Mouse (Mus musculus) gastrocnemius, adult 18-20 months (tissue): Measurements from ENCODE around the gene Dnmt3a. TPM values are rescaled to one million over a fixed set of nuclear protein-coding genes. Genes with fewer than 3 reads are reported as not detected.

Source experiments
- DNase-seq: peaks from one replicate; pipeline ENCODE4 v3.0.0; 2021; ENCODE audit warnings: low spot score
- total RNA-seq, 2 experiments: library from RNA; stranded (reverse); gene quantifications; 2 replicates each; pipeline ENCODE4 v1.2.3; 2021

Dnmt3a gene
- total RNA-seq, 2 experiments from 2014 or later, result 54.6 to 62.0 TPM

DNA sequence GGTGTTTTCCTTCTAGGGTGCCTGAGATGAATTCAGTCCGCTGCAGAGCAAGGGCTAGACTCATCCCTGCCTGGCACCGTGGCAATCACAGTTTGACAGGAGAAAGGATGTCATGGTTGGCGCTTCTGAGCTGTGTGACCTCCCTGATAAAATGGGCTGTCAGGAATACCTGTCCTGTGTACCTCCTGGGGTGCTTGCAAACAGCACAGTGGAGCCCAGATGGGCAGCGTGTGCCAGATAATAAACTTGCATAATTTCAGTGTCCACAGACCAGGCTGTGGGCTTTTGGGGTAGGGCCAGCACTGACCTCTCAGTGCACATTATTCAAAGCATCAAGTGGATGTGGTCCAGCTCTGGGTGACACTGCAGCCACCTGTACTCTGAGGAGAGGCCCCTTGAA is 45.4 kb downstream of the Dnmt3a start:
- DNase-seq, result no peak

DNA sequence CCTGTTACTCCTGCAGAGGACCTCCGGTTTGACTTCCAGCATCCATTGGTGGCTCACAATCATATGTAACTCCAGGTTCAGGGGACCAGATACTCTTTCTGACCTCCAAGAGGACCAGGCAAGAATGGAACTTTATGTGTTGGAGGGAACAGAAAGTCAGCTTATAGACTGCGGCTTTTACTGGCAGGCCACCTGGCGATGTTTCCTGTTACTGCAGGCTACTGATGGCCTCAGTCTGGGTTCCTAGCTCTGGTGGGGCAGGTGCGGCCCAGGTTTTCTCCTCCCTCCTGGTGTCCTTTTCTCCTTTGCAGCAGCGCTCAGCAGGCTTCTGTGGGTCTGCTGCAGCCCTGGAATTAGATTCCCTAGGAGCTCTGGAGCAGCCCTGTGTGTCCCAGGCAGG is 46.7 kb downstream of the Dnmt3a start:
- no peak for DNase-seq

DNA sequence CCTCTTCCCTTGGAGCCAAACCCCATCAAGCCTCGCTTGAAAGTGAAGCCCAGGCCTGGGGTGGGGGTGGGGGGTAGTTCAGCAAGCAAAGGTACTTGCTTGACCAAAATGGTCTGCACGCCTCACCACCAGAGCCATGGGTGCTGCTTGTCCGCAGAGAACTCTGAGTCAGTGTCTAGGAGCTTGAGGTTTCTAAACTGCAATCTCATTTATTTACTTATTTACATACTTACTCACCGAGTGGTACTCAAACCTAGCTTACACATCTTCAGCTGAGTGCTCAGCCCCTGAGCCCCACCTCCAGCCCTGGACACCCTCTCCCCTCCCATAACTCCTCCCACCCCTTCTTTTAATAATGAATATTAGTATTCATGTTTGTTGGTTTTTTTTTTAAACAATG is 48.6 kb downstream of the Dnmt3a start:
- no peak for DNase-seq

DNA sequence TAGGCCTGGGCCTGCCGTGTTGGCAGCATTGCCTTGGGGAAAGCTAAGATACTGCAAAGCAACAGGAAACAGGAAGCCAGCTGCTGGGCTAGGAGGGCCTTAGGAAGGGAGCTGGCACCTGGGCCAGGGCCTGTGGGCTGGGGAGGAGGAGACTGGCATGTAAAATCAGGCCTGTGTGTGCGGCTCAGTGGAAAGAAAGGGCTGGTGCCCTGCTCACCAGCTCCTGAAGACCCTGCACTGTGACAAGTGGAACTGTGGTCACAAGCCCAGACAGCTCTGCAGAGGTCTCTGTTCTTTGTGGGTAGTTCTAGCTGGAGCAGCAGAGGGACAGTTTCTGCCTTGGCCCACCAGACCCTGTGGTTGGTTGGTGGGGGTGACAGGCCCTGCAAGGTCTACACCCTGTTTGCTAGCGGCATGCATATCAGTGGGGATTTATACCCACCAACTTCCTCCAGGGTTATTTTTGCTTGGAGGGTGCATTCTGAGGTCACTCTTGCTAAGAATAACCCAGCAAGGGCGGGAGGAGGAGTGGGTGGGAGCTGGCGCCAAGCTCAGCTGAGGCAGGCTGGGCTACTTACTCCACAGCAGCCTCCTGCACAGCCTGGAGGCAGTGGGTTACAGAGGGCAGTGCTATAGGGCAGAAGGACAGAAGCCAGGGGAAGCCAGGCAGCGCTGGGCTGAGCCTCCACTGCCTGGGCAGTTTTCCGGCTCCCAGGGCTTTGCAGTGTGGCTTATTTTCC is 50.1 kb downstream of the Dnmt3a start:
- DNase-seq, result peak; percentile 81

DNA sequence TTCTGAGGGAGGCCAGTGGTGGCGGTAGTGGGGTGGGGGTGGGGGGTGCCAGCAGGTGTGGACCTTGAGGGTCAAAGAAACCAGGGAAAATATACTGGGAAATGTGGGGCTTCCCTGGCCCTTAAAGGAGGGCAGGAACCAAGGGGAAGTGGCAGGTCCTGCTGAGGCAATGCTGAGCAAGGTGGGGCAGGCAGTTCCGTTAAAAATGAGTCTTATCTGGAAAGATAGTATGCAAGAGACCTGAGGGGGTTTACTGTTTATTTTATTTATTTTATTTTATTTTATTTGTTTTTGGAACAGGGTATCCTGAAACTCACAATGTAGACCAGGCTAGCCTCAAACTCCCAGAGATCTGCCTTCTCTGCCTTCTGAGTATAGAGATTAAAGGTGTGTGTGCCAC is 50.9 kb downstream of the Dnmt3a start:
- DNase-seq, result no peak

DNA sequence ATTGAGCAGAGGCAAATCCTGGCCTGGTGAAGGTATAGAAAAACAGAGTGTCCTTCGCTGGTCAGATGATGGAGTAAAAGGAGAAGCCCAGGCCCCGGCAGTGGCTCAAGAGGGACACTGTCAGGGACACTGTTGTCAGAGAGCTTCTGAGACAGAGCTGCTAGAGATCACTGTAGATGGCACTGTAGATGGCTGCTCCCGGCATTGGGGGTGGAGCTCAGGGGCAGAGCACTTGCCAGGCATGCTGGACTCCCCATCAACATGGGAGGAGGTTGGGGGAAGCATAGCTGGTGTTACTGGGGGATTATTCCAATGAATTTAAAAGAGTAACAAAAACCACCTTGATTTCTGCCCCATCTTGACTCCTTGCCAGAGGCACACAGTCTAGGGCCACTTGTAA is 51.4 kb downstream of the Dnmt3a start:
- DNase-seq, result no peak

DNA sequence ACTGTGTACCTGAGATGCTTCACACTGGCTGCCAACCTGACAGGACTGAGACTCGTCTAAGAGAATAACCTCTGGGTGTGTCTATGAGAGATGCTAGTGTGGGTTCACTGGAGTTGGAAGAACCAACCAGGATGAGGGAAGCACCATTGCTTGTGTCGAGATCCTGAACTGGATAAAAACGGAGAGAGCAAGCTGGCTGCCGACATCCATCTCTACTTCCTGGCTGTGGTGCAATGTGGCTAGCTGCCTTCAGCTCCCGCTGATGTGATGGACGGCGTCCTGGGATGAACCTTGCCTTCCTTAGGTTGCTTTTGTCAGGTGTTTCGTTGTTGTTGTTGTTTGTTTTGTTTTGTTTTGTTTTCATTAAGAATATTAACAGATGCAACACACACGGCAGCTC is 52.0 kb downstream of the Dnmt3a start:
- no peak for DNase-seq

DNA sequence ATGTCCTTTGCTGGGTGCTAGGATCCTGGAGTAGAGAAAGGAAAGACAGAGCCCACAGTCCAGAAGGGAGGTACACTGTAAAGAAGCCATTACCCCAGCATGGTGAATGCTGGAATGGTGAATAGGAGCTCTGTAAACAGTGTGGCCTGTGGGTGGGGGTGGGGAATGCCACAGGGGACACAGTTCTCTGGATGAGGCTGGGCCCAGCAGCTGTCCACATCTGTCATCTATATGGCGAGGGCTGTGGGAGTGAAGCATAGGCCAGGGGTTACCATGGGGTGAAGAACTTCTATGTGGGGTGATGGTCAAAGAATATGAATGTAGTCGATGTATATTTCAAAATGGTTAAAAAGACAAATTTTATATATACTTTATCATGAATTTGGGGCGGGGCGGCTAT is 52.9 kb downstream of the Dnmt3a start:
- no peak for DNase-seq

DNA sequence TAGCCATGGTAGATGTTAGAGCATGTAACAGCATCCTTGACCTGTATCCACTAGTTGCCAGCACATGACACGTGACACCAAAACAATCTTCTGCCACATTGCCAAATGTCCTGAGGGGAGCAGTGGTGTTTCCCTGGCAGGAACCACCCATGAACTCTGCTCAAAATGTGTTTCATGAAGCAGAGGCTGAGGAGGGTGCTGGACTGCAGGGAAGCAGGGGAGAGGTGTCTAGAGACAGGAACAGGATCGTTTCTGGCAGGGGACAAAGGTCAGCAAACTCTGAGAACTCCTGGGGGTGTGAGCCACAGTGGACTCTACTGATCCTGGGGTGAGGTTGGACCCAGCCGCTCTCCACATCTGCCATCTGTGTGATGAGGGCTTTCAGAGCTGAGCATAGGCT is 53.7 kb downstream of the Dnmt3a start:
- no peak for DNase-seq

DNA sequence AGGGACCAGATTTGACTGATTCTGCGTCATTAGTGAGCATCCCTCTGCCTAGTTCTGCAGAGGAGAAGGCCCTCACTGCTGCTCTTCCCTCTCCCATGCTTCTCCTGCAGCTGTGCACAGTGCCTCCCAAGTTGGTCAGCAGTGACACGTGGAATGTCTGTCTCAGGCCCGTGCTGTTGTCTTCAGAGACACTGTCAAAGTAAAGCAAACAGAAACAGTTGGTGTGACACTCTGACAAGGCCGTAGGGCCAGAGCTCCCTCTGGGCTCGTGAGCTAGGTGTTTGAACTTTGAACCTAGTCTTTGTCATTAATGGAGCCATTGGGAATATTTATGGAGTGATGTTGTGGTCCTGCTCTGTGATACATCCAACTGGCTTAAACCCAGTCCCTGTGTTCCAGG is 54.2 kb downstream of the Dnmt3a start:
- no peak for DNase-seq

DNA sequence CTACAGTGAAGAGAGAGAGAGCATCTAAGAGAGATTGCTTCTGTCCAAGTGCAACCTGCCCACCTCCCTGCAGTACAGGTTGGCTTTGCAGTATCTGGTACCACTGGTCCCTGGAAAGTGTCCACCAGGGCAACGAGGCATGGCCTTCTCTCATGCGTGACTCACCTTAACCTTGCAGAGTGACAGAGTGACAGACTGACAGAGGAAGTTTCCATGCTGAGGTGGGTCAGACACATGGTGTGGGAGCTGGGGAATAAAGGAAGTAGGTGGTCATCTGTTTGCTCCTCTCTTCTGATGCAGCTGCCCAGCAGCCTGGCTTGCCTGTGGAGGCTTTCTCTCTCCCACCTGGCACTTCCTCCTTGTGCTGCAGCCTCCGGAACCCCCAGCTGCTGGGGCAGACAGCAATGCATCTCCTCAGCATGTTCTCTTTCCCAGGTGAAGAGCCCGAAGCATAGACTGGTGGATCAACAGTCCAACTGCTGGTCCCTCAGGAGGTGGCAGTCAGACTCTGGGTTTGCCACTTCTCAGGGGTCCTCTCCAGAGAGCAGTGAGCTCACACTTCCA is 55.9 kb downstream of the Dnmt3a start:
- DNase-seq, result no peak

DNA sequence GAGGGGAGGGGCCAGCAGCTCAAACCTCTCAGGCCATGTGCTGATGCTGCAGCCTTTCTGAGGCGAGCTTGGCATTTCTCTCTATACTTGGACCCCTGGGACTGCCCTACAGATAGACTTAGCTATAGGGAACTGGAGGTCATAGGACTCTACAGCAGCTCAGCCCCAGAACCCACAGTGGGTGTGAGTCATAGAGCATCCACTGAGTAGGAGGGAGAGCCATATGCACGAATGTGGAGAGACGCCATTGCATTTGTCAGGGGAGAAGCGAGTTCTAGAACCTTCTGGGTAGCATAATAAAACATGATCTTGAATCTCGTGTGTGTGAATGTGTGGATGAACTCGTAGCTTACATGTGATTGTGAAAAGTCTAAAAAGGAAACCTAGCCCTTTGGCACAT is 56.4 kb downstream of the Dnmt3a start:
- DNase-seq, result no peak

DNA sequence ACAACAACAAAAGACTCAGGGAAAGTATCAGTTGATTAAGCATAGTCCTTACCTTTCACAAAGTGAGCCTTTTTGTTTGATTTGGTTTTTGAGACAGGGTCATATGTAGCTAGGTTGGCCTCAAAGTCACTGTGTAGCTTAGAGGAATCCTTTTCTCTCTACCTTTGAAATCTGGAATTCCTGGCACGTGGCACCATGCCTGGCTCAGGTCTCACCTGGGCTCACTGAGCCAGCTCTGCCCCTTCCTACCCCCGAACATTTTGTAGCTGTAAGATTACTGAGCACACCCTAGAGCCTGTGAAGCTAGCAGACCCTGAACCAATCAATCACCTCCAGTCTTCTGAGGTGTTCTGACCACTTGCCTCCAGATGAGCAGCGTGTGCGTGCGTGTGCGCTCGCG is 58.4 kb downstream of the Dnmt3a start:
- DNase-seq, result no peak

DNA sequence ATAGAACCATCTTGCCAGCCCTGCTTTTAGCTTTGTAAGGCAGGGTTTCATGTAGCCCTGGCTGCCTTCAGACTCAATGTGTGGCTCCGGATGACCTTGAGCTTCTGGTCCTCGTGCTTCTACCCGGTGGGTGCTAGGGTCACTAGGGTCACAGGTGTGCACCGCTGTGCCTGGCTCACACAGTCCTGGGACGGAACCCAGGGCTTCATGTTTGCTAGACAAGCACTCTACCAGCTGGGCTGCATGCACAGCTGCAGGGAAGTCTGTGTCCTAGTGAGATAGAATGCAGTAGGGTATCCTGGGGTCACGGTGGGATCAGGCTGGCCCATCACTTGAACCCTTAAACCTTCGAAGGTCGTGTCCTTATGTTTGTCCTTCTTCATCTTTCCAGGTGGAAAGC is 59.8 kb downstream of the Dnmt3a start:
- DNase-seq, result no peak

DNA sequence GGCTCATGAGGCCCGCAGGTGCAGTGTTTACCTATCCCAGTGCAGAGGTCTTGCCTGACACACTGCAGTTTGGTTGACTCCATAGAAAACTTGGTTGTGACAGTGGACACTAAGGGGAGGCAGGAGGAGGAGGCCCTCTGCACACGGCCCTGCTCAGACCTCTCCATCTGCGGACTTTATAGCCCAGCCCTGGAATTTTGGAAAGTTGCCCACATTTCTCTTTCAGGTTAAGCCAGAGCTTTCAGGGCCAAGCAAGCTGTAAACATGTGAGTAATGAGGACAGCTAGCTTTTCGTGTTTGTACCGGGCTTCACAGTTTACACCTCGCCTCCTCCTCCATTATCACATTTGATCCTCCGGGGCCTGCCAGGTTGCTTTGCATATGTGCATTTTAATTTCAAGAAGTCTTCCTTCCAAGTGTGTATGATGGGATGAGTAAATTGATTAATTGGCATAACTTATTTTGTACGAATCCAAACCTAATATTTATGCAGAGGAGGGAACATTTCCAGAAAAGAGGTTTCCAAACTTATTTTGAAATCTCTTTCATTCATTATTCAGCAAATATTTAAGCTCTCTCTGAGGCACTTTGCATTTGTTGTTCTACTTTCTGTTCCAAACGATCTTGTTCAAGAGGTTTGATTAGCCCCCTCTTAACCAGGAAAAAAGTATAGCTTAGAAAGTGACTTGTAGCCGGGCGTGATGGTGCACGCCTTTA is 61.0 kb downstream of the Dnmt3a start:
- DNase-seq, result peak; percentile 59

DNA sequence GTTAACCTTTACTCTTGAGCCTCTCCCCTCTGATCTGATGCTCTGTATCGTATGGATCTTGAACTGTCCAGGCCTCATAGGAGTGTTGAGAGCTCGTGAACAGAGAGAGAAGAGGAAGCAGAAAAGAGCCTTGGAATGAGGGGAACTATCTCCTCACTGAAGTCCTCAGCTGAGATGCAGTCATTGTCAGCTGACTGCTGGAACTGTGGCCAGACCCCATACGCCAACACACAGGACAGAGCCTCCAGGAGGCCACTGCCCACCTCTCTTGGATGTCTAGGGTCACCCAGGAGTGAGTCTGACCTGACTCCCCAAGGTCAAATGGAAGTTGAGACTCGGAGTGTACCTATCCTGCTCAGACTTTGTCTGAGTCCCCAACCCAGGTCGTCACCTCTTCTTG is 62.3 kb downstream of the Dnmt3a start:
- DNase-seq, result no peak

DNA sequence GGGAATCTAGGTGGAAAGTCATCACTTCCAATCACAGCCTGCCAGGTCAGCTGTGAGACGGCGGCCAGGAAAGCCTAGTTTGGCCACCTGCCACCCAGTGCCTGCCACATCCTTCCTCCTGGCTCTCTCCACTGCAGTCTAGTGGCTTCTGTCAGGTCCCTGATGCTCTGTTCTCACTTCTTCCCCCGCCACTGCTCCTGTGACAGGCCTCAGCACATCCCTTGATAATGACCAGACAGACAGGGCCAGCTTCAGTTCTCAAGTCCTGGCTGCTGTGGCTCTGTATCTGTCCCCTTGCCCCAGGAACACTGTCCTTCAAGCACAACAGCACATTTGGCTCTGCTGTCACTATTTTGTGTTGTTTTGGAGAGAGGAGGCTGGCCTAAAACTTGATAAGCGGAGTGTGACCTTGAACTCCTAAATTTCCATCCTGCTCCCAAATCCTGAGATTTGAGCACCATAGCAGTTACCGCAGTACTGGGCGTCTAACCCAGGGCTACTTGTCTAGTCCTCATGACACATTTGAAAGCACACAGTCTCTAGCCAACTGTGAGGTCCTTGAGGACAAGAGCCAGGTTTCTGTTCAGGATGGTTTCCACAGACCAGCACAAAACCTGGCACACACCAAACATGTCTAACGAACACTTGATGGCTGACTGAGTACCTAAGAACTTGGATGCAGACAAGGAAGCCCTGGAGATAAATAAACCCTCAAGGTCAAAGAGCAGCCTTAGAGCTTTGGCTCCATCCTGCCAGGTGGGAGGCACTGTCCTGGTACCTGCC is 63.1 kb downstream of the Dnmt3a start:
- DNase-seq, result peak; percentile 65

DNA sequence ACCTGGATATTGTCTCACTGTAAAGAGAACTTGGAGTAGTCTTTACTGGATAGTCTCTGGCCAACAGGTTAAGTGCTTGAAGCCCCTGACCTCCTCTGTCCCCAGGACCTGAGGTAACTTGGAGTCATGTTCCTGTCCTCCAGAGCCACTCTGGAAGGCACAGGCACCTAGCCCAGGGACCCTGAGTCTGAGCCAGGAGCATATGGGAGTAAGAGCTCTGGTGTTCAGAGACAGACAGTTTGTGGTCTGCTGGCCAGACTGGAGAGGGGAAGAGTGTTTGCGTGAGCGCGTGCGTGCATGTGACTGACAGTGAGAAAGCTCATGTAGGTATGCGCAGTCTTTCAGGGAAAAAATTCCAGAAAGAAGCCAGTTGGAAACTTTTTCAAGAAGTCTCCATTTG is 64.2 kb downstream of the Dnmt3a start:
- no peak for DNase-seq

DNA sequence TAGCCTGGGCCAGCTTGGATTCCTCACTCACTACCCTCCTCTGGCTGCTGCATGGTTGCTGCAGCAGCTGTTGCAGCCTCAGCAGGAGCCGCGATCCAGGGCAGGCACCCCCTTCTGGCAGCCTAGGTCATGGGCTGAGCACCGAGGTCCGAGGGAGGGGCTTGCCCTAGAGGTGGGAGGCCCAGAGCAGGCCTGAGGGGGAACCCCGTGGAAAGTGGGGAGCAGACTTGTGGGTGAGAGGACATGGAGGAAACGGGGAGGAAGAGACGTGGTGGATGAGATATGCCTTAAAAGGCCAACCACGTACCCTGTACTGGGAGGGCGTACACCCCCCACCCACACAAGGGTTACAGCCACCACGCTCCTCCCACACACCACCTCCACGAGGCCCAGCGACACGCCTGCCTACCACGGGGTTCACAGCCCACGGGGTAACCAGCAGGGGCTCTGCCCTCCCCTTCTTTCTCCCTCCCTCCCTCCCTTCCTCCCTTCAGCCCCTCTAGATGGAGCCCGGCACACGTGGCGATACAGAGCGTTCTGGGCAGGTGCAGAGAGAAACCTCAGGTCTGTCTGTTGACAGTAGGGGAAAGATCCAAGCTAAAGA is 65.2 kb downstream of the Dnmt3a start:
- DNase-seq, result no peak

DNA sequence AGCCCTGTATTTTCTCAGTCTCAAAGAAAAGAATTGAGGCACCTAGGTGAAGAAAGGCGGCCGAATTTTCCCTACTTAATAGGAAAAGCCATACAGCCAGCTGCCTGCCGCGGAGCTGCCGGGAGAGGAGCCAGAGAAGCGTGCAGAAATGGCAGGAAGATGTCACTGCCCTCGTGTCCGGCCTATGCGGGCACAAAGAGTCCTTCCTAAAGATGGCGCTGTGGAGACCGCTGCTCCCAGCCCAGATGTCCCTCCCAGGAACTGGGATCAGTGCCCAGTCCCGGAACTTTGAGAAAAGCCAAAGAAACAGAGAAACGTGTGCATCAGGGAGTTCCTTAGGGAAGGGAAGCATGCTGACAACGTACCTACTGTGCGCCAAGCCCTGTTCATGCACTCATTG is 65.8 kb downstream of the Dnmt3a start:
- DNase-seq, result peak; percentile 88

DNA sequence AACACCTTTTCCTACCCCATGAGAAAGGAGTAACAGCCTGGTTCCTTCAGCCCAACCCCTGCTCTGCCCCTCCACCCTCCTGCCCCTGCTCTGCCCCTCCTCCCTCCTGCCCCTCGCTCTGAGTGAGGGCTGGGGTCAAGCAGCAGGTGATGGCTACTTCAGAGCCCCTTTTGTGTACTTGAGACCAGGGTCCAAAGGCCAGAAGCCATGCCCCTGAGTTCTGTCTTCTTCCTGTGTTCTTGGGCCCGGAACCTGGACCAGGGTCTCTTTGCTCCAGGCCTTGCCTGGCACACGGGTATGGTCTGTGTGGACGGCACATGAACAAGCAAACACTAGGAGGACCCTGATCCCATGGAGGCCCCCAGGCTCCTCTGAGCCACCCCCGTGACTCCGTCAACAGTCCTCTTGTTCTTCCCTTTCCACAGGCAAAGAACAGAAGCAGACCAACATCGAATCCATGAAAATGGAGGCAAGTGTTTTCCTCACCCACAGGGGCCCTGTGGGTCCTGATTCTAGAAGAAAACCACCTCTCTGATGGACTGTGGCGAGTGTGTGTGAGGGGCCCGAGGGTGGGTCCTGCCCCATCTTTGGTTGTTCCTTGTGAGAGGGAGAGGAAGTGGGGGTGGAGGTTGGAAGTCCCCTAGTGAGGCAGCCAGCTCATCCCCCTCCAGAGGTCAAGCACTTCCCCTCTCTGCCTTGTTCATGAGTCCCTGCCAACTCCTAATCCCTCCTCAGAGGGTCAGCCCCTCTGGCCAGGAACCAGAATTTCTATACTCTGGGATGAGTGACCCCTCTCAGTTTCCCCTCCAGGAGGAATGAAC is 66.8 kb downstream of the Dnmt3a start:
- no peak for DNase-seq
